Mouse (Mus musculus): ENCODE data around the gene Zfp973. TPM values are rescaled to one million over a fixed set of nuclear protein-coding genes. Genes with fewer than 3 reads are reported as not detected.
"Not testable (repeated sequence)": the region's sequence is repeated elsewhere in the genome, so short reads cannot be mapped to it uniquely, and the experiment has no call there.

Gene Zfp973
- total RNA-seq (2014; rRNA removed), result 13.6 and 21.0 TPM in 2 replicates
- polyA plus RNA-seq (2015; fragmentation: Nextera tagmentation; extraction: Ambion mirVana), result 10.6 and 10.7 TPM in 2 replicates

DNA sequence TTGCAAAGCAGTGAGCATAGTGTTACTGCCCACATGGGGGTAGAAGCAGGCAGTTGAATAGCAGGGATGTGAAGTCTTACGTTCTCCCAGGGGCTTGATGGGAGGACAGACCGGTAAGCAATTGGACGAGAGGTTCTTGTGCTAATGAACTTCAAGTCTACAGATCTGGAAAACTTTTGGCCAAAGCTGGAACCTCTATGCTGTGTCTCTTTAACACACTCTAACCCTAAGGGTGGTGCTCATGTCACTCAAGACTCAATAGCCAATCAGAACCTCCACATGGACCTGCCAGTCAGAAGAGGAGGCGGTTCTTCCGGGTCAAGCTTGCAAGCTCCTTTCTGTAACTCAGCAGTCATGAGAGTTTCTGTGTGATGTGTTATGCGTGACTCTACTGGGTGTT lies at the start of gene Zfp973:
Zfp973 (plus strand) TSS at position 301 of the 400 bp plus-strand sequence.
- not testable (repeated sequence) for H3K27me3 ChIP-seq (ENCODE audit: insufficient read depth, low read length); H3K27ac ChIP-seq (ENCODE audit: low read depth, low read length); DNase-seq; H3K36me3 ChIP-seq (ENCODE audit: insufficient read depth); H3K4me1 ChIP-seq (ENCODE audit: insufficient read depth); H3K4me2 ChIP-seq (ENCODE audit: low read depth); H3K4me3 ChIP-seq (ENCODE audit: low read depth, low read length); H3K9ac ChIP-seq; ATAC-seq; H3K9me3 ChIP-seq (ENCODE audit: low read length)
- WGBS, result no CpG with 5 or more reads among the region's 6 CpGs

DNA sequence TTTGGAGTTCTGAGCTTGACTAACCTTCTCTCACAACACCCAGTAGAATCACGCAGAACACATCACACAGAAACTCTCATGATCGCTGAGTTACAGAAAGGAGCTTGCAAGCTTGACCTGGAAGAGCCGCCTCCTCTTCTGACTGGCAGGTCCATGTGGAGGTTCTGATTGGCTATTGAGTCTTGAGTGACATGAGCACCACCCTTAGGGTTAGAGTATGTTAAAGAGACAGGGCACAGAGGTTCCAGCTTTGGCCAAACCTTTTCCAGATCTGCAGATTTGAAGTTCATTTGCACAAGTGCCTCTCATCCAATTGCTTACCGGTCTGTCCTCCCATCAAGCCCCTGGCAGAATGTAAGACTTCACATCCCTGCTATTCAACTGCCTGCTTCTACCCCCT lies 34.1 kb upstream of the Zfp973 start, which contains the start of gene Gm14308:
Gm14308 (minus strand) TSS at position 101 of the 400 bp plus-strand sequence.
- no CpG with 5 or more reads among the region's 4 CpGs for WGBS
- ATAC-seq; H3K4me1 ChIP-seq (ENCODE audit: insufficient read depth); H3K4me2 ChIP-seq (ENCODE audit: low read depth); H3K9me3 ChIP-seq (ENCODE audit: low read length); DNase-seq; H3K9ac ChIP-seq; H3K27me3 ChIP-seq (ENCODE audit: insufficient read depth, low read length); H3K4me3 ChIP-seq (ENCODE audit: low read depth, low read length); H3K27ac ChIP-seq (ENCODE audit: low read depth, low read length); H3K36me3 ChIP-seq (ENCODE audit: insufficient read depth): not testable (repeated sequence)

DNA sequence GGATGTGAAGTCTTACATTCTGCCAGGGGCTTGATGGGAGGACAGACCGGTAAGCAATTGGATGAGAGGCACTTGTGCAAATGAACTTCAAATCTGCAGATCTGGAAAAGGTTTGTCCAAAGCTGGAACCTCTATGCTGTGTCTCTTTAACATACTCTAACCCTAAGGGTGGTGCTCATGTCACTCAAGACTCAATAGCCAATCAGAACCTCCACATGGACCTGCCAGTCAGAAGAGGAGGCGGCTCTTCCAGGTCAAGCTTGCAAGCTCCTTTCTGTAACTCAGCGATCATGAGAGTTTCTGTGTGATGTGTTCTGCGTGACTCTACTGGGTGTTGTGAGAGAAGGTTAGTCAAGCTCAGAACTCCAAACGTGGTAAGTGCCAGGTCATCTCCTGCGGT lies 37.7 kb downstream of the Zfp973 start, which contains the start of gene Gm14305:
Gm14305 (plus strand) TSS at position 278 of the 400 bp plus-strand sequence.
- H3K9me3 ChIP-seq (ENCODE audit: low read length); ATAC-seq; H3K27me3 ChIP-seq (ENCODE audit: insufficient read depth, low read length); DNase-seq; H3K36me3 ChIP-seq (ENCODE audit: insufficient read depth); H3K4me1 ChIP-seq (ENCODE audit: insufficient read depth); H3K27ac ChIP-seq (ENCODE audit: low read depth, low read length): not testable (repeated sequence)
- WGBS, result 0% methylated on average over 3 of the region's 6 CpGs
- Histone ChIP-seq H3K4me2 (ENCODE audit: low read depth) (peak within 1 kb of the TSS; percentile 45), H3K9ac (0 out of 2 replicates have a peak within 1 kb of the TSS, but pooled peaks have one; percentile 31), H3K4me3 (ENCODE audit: low read depth, low read length) (peak within 1 kb of the TSS; percentile 34)

Other genes with a start within 250 kb of the Zfp973 start
- 3.2 and 7.4 TPM in 2 replicates for gene Gm14435, start 246.9 kb upstream of the Zfp973 start, total RNA-seq (2014; rRNA removed)
- 12.5 and 13.6 TPM in 2 replicates for gene Gm14435, start 246.9 kb upstream of the Zfp973 start, polyA plus RNA-seq (2015; fragmentation: Nextera tagmentation; extraction: Ambion mirVana)
- 0.15 and 0.48 TPM in 2 replicates for gene Gm14434, start 183.7 kb upstream of the Zfp973 start, total RNA-seq (2014; rRNA removed)
- 28.7 and 35.9 TPM in 2 replicates for gene Gm14434, start 183.7 kb upstream of the Zfp973 start, polyA plus RNA-seq (2015; fragmentation: Nextera tagmentation; extraction: Ambion mirVana)
- not detected in 2 replicates for gene Zfp967, start 149.5 kb upstream of the Zfp973 start, total RNA-seq (2014; rRNA removed)
- not detected in 2 replicates for gene Zfp967, start 149.5 kb upstream of the Zfp973 start, polyA plus RNA-seq (2015; fragmentation: Nextera tagmentation; extraction: Ambion mirVana)
- gene Gm14308, start 34.2 kb upstream of the Zfp973 start, total RNA-seq (2014; rRNA removed), result 30.6 TPM in 2 replicates
- 13.6 and 31.2 TPM in 2 replicates for gene Gm14308, start 34.2 kb upstream of the Zfp973 start, polyA plus RNA-seq (2015; fragmentation: Nextera tagmentation; extraction: Ambion mirVana)
- gene Gm14305, start 37.8 kb downstream of the Zfp973 start, total RNA-seq (2014; rRNA removed), result 37.8 and 42.9 TPM in 2 replicates
- gene Gm14305, start 37.8 kb downstream of the Zfp973 start, polyA plus RNA-seq (2015; fragmentation: Nextera tagmentation; extraction: Ambion mirVana), result 37.1 and 51.3 TPM in 2 replicates
- gene Gm14295, start 128.1 kb downstream of the Zfp973 start, total RNA-seq (2014; rRNA removed), result 11.0 and 17.0 TPM in 2 replicates
- 18.0 and 23.7 TPM in 2 replicates for gene Gm14295, start 128.1 kb downstream of the Zfp973 start, polyA plus RNA-seq (2015; fragmentation: Nextera tagmentation; extraction: Ambion mirVana)
- not detected in 2 replicates for gene Gm14408, start 160.6 kb downstream of the Zfp973 start, total RNA-seq (2014; rRNA removed)
- gene Gm14408, start 160.6 kb downstream of the Zfp973 start, polyA plus RNA-seq (2015; fragmentation: Nextera tagmentation; extraction: Ambion mirVana), result not detected in 2 replicates

Measured in forebrain, postnatal 0 days (tissue).